Mouse (Mus musculus): ENCODE measurements around the gene Mrgprh.

DNA sequence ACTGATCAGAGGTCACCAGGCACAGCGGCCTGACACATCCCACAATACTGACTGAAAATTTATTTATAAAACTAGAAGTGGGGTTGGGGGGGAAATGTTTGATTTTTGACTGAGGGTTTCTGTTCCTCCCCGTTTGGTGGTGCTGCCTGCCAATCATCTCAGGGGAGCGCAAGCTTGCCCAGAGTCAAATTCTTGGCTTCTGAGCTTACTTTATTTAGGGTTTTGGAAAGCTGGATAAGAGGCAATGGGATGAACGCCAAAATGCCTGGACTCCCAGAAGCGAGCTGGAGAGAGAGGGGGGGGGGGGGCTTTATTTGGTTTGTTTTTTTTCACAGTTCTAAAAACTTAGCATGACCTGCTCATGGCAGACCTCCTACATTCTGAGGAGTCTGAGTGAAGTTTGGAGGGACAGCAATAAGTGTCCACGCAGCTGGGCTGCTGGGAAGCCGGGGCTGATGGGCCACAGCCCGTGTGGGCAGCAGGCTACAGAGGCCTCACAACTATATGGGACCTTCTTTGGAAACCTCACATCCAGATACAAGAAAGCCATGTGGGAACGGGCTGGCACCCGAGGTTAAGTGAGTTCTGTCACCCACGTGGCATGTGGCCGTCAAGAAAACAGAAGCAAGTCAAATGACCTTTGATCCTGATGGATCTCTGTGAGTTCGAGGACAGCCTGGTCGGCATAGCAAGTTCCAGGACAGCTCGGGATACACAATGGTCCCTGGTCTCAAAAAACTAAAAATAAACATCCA is 11.4 kb downstream of the Mrgprh start:
- TF ChIP-seq CTCF (IDR thresholded peaks at IDR 0.05; ENCODE audit: insufficient read depth, low read depth, low read length) (no peak), POLR2A (IDR thresholded peaks at IDR 0.05; ENCODE audit: insufficient read depth, low read depth, low read length) (no peak)
